Comparison of ENCODE assay signal across 10 mouse cellular contexts in the genomic region with DNA sequence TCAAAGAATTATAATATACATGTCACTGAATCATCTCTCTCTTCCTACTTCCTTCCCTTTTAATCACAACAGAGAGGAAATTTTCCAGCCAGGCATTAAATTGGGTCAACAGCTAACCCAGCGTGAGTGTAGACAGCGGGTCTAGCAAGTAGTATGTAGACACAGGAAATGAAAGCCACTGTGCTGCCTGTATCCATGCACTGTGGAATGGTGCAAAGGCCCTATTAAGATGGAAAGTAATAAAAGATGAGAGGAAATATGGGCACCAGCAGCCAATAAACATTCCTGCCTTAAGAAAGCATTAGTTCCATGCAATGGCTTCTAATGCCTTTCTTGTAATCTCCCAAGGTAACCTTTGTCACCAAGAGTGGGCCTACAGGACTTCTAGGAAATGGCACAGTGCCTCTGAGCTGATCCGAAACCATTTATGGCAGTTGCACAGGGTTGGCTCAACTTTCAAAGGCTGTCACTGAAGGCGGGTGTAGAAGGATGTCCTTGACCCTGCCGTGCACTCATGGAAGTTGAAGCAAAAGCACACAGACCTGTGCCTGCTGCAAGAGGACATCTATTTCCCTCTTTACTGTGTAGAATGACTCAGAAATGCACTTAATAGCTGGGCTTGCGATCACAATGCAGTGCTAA.
A peak's percentile ranks its signal among the peaks of the same experiment; 100 is the strongest.
DNase-seq lines count a peak whose midpoint lies in the region; ATAC-seq and TF ChIP-seq lines count a peak whose summit lies in the region.
"Had no signal": no experiment of that assay in that cellular context is flagged by ENCODE, and none has a peak within 500 bp of the region (broad histone marks: within the 10 kb centered on the region; RNA-seq: fewer than 3 reads in every experiment).

No protein-coding gene starts in this region.

- no peak for TF ChIP-seq POLR2A in kidney, adult 2 months (IDR thresholded peaks at IDR 0.05; ENCODE audit: low read depth, low read length)

- DNase-seq in kidney, adult 2 months = peak; percentile 26
- DNase-seq in kidney, postnatal 4 days = no peak
- peak; percentile 32 to 46 for DNase-seq in adrenal gland, postnatal 36 days
- no peak for DNase-seq in neural tube, embryonic 10.5 days (ENCODE audit: extremely low spot score, low spot score)
- DNase-seq in right cerebral cortex, adult 2 months (ENCODE audit: low spot score in 2 of 2) = no peak

- no peaks in the 10 kb centered on the region for H3K9me3 ChIP-seq in heart, embryonic 16.5 days (replicated peaks; ENCODE audit: control insufficient read depth, low read length)
- no peaks in the 10 kb centered on the region for H3K9me3 ChIP-seq in limb, embryonic 12.5 days
- no peaks in the 10 kb centered on the region for H3K9me3 ChIP-seq in hindbrain, embryonic 12.5 days (replicated peaks)

- 53% methylated on average over 6 of the region's 6 CpGs for WGBS in kidney, adult 2 months
- 55% methylated on average over 6 of the region's 6 CpGs for WGBS in heart, embryonic 16.5 days
- 37% methylated on average over 6 of the region's 6 CpGs for WGBS in limb, embryonic 12.5 days
- WGBS in hindbrain, embryonic 12.5 days = 86% methylated on average over 6 of the region's 6 CpGs

- H3K36me3 ChIP-seq in kidney, adult 2 months (ENCODE audit: control insufficient read depth, insufficient read depth, low read length) = no peaks in the 10 kb centered on the region
- no peaks in the 10 kb centered on the region for H3K36me3 ChIP-seq in heart, embryonic 16.5 days (ENCODE audit: control insufficient read depth, insufficient read depth)
- no peaks in the 10 kb centered on the region for H3K36me3 ChIP-seq in limb, embryonic 12.5 days
- H3K36me3 ChIP-seq in hindbrain, embryonic 12.5 days = no peaks in the 10 kb centered on the region

- H3K4me3 ChIP-seq in kidney, adult 2 months (ENCODE audit: insufficient read depth, low read depth, low read length) = no peak overlapping the region
- H3K4me3 ChIP-seq in heart, embryonic 16.5 days (ENCODE audit: low read length) = no peak overlapping the region
- H3K4me3 ChIP-seq in limb, embryonic 12.5 days (replicated peaks) = no peak overlapping the region
- H3K4me3 ChIP-seq in hindbrain, embryonic 12.5 days = no peak overlapping the region
- H3K4me3 ChIP-seq: erythroblast, embryonic 14.5 days had no signal

- H3K4me1 ChIP-seq in kidney, adult 2 months (ENCODE audit: control insufficient read depth, insufficient read depth, low read length) = peaks cover 9% of the 10 kb centered on the region; the same call in 1 of the 2 replicates
- H3K4me1 ChIP-seq in heart, embryonic 16.5 days (ENCODE audit: control insufficient read depth, insufficient read depth, low read length) = peaks cover 30% of the 10 kb centered on the region
- peaks cover 14% of the 10 kb centered on the region for H3K4me1 ChIP-seq in limb, embryonic 12.5 days (replicated peaks)
- H3K4me1 ChIP-seq in hindbrain, embryonic 12.5 days = no peaks in the 10 kb centered on the region

- peak; percentile 85 for ATAC-seq in heart, embryonic 16.5 days (replicated peaks; ENCODE audit: extremely low read depth, insufficient read depth, low FRiP score)
- ATAC-seq in limb, embryonic 12.5 days (ENCODE audit: insufficient number of reproducible peaks, insufficient read depth, low FRiP score, low TSS enrichment, low read depth) = peak; percentile 42; the same call in 1 of the 2 replicates
- ATAC-seq in hindbrain, embryonic 12.5 days (ENCODE audit: low FRiP score) = no peak
- ATAC-seq: Patski had no signal

- no peak overlapping the region for H3K9ac ChIP-seq in heart, embryonic 16.5 days (ENCODE audit: low read length)
- H3K9ac ChIP-seq in limb, embryonic 12.5 days (replicated peaks) = no peak overlapping the region
- no peak overlapping the region for H3K9ac ChIP-seq in hindbrain, embryonic 12.5 days

- no peaks in the 10 kb centered on the region for H3K27me3 ChIP-seq in kidney, adult 2 months (replicated peaks; ENCODE audit: control insufficient read depth, insufficient read depth, low read length)
- no peaks in the 10 kb centered on the region for H3K27me3 ChIP-seq in heart, embryonic 16.5 days (ENCODE audit: control insufficient read depth, insufficient read depth, low read length)
- H3K27me3 ChIP-seq in limb, embryonic 12.5 days = no peaks in the 10 kb centered on the region
- H3K27me3 ChIP-seq in hindbrain, embryonic 12.5 days = no peaks in the 10 kb centered on the region
- H3K27me3 ChIP-seq: Patski had no signal

- no peak overlapping the region for H3K4me2 ChIP-seq in heart, embryonic 16.5 days (ENCODE audit: low read depth, low read length)
- H3K4me2 ChIP-seq in limb, embryonic 12.5 days = no peak overlapping the region
- H3K4me2 ChIP-seq in hindbrain, embryonic 12.5 days (replicated peaks) = no peak overlapping the region

- peak overlapping the region; percentile 56; the same call in 1 of the 2 replicates for H3K27ac ChIP-seq in kidney, adult 2 months (ENCODE audit: insufficient read depth, low read depth, low read length)
- H3K27ac ChIP-seq in heart, embryonic 16.5 days (ENCODE audit: low read length) = peak overlapping the region; percentile 70
- H3K27ac ChIP-seq in limb, embryonic 12.5 days = no peak overlapping the region
- no peak overlapping the region for H3K27ac ChIP-seq in hindbrain, embryonic 12.5 days

- no peak for TF ChIP-seq CTCF in kidney, adult 2 months (conservative IDR thresholded peaks at IDR 0.05; ENCODE audit: insufficient read depth, insufficient read length, low read depth, low read length)

Comparison
In these comparisons a context has a peak if more than half of its experiments do, and no peak if none do; other contexts are left out.
1. DNase-seq: peak in kidney, adult 2 months (single experiment) and adrenal gland, postnatal 36 days (2 of 2); none in kidney, postnatal 4 days (0 of 2), neural tube, embryonic 10.5 days (single experiment) and right cerebral cortex, adult 2 months (0 of 2).
2. H3K27ac ChIP-seq: peak in kidney, adult 2 months (single experiment) and heart, embryonic 16.5 days (single experiment); none in limb, embryonic 12.5 days (single experiment) and hindbrain, embryonic 12.5 days (single experiment).